Mouse (Mus musculus) R1 (cell line): Measurements from ENCODE around the gene Fmnl3.

Experiments
- DNase-seq: peaks from one replicate; pipeline ENCODE4 v3.0.0-alpha.2; 2018; ENCODE audit warnings: low read depth, low spot score

Fmnl3 gene

DNA sequence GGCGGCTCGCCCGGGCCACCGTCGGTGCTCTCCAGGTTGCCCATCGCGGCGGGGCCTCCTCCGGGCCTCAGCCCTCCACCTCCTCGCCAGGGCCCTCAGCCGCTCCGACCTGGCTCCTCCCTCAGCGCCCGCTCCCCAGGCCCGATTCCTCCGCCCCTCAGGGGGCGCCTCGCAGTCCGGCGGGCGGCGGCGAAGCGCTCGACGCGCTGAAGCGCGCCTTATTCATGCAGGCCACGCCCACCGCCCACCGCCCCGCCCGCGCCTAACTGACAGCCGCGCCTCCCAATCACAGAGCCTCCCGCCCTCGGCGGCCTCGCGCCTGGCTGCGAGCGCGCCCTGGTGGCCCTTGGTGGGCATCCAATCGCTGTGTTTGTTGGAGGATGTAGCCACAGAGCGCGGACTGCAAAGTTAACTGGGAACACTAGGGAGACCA, at the start of gene Fmnl3:
Gene Fmnl3, minus strand, starts transcription at position 224 of the 433 bp plus-strand sequence.
- DNase-seq, result peak; percentile 98

- DNase-seq, result peak; percentile 62
Observed at GRCm38 (mm10) chr15:99417692-99418271, 47.5 kb upstream of the Fmnl3 start.

DNA sequence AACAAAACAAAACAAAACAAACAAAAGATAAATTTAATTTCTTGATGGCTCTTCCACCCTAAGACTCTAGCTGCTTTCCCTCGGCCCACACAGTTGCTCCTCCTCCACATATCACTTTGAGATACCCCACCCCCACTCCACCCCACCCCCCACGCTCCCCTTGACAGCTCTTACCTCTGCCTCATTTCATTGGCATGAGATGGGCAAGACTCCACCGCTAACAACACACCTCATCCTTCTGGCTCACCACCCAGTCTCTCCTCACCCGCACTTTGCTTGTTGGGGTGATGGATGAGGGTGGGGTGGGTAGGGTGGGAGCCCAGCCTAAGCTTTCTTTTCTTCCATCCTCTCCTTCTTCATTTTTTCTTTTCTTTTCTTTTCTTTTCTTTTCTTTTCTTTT, 46.7 kb upstream of the Fmnl3 start:
- no peak for DNase-seq

DNA sequence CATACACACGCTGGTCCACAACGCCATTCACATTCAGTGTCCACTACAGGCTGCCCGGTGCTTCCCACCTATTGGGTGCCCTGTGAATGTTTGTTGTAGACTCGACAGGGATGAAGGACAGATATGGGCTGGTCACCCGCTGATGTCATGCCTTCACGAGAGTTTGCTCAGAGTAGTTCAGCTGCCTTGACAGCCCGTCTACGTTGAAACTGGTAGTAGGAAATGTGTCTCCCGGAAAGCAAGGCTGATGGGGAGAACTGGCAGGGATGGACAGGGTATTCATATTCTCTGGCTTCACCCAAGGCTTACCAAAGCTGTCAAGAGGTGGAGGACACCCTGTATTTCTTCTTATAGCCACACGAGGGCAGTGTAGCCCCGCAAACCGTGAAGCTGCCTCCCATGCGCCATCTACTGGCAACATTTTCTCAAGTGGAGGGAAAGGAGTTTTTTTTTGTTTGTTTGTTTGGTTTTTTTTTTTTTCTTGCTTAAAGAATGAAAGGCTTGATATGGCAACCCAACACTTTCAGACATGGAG, 46.1 kb upstream of the Fmnl3 start:
- DNase-seq, result peak; percentile 91

- peak; percentile 74 for DNase-seq
Observed at GRCm38 (mm10) chr15:99415793-99416192, 45.5 kb upstream of the Fmnl3 start.

GRCm38 (mm10) chr15:99411747-99412146, 41.5 kb upstream of the Fmnl3 start:
- DNase-seq, result peak; percentile 70

DNA sequence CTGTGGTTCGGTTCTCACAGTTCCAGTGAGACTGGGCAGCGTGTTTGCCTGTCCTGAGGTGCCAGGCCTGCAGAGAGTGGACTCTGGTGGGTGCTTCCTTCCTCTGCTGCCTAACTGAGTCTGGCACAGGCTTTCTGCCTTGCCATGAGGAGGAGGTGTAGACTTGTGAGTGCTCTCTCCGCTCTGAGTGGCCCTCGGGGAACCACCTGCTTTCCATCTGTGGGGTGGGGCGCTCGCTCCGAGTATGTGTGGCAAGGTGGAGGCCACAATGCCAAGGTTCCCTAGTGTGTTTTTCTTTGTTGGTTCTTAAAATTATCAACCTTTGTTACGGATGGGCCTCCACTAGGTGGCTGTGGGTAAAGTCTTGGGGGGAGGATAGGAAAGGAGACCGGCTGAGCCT, 38.6 kb upstream of the Fmnl3 start:
- DNase-seq, result no peak

GRCm38 (mm10) chr15:99406986-99407570, 36.8 kb upstream of the Fmnl3 start:
- peak; percentile 61 for DNase-seq

DNA sequence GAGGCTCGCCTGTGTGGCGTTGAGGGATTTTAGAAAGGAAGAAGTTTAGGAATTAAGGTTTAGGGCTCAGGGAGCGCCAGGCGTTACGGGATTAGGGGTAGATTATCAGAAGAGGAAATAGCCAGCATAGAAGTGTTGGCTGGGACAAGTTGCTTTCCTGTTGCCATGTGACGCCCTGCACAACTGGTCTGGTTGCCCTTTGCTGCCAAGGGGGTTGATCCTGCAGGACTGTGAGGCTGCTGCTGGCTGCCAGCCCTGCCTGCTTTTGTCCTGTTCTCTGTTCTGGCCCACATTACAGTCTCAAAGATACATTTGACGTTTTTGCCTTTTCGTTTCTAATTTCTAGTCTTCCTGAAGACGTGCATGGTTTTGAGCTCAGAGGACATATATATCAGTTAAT, 34.9 kb upstream of the Fmnl3 start:
- DNase-seq, result no peak

- DNase-seq, result no peak
Observed at GRCm38 (mm10) chr15:99403159-99403889, 33.0 kb upstream of the Fmnl3 start.

- DNase-seq, result no peak
Observed at GRCm38 (mm10) chr15:99400602-99401001, 30.3 kb upstream of the Fmnl3 start.

DNA sequence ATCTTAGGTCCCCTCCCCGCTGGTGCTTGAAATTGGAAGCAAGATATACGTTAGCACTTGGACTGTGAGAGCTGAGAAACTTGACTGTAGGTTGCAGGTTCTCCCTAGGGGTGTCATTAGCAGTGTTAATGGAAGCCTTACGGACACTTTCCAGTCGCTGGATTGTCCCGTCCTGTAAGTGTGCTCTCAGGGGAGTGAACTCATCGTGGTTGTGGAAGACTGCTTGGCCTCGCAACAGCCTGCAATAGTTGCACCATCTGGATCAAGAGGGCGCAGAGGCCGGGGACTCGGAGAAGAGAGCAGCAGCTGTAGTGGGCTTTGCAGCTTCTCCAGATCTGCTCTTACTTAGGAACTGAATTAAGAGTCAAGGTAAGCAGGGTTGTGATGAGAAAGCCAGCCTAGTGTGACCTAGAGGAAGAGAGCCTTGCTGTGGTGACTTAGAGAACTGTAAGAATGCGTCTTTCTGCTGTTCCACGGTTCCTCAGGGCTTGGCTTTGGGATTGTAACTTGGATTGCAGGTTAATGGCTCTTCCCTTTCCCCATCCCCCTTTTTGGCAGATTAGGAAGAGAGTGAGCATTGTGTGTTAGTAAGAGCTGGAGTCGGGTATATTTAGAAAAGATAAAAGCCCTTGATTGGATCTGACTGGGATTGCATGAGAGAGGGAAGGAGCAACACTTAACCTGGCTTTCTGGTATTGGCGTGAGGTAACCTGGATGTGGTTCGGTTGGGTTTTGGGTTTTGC, 29.4 kb upstream of the Fmnl3 start:
- DNase-seq, result no peak

- no peak for DNase-seq
Observed at GRCm38 (mm10) chr15:99397622-99398021, 27.3 kb upstream of the Fmnl3 start.

- DNase-seq, result no peak
Observed at GRCm38 (mm10) chr15:99396875-99397274, 26.6 kb upstream of the Fmnl3 start.

DNA sequence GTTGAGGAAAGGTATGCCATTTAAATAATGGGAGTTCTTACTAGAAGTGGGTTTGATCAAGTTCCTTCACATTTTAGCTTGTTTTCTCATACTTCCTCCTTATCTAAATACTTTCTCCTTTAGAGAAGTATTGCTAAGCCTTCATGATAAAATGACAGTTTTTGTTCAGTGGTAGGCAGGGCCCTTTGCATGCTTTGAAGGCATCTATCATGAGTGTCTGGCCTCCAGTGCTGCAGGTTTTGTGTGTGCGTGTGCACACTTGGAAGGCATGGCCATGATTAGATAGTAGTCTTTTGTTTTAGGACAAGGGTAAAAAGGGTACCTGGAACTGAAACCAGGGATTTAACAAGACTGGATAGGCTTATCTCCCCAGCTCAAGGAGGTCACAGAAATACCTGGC, 26.2 kb upstream of the Fmnl3 start:
- DNase-seq, result no peak

GRCm38 (mm10) chr15:99393386-99394252, 23.3 kb upstream of the Fmnl3 start:
- peak; percentile 60 for DNase-seq

- peak; percentile 100 for DNase-seq
Observed at GRCm38 (mm10) chr15:99392486-99393385, 22.5 kb upstream of the Fmnl3 start, which contains the start of gene Tmbim6. Gene Tmbim6, plus strand, starts transcription at chr15:99392882.

- no peak for DNase-seq
Observed at GRCm38 (mm10) chr15:99391975-99392374, 21.7 kb upstream of the Fmnl3 start.

- no peak for DNase-seq
Observed at GRCm38 (mm10) chr15:99390472-99391401, 20.5 kb upstream of the Fmnl3 start.
